Mouse (Mus musculus) liver, adult 10 weeks (tissue): ENCODE data around the gene Olfr1120. TPM values are rescaled to one million over a fixed set of nuclear protein-coding genes. Genes with fewer than 3 reads are reported as not detected.

Experiments used
- polyA plus RNA-seq: library from polyadenylated mRNA; stranded (reverse); fragments of 350-450 nt; fragmentation: Illumina TruSeq; extraction: RNeasy Lipid Tissue Mini Kit (QIAGEN cat#74804); gene quantifications from one replicate; pipeline ENCODE4 v1.2.3, GENCODE M21; 2014; ENCODE audit warnings: low read depth, low replicate concordance

Olfr1120 gene
- polyA plus RNA-seq: not detected

DNA sequence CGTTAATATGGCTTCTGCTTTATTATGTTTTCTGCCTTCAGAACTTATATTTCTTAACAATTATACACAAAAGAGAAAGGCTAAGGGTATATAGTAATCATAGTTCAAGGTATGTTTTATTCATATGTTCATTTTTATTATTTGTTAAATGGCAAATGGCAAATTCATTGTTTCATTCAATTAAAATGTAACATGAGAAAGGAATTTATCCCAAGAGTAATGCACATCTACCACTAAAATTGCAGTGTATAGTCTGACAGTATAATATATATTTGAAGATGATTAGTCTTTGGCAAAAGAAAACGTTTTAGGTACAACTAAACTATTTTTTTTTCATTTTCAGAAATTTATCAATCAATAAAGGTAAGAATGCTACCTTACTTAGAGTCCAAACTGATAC is at the start of gene Olfr1120:
Olfr1120 (plus strand) TSS at position 301 of the 400 bp plus-strand sequence.

DNA sequence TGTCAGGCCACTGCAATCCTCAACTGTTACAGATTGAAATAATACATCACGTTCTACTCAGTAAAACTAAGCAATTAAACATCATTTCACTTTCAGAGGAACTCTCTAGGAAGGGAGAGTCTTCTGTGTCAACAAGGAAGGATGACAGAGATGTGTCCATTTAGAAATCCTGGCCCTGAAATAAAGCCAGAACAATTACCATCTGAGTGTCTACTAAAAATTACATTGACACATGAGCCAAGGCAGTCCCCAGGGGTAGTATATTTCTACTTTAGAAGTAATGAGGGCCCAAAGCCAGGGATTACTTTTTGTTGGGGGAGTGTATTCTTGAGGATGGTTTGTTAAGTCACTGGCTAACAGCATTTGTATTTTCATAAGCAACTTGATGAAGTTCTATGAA is 47.3 kb upstream of the Olfr1120 start, which contains the start of gene Olfr1118:
Olfr1118 (plus strand) TSS at position 301 of the 400 bp plus-strand sequence.

DNA sequence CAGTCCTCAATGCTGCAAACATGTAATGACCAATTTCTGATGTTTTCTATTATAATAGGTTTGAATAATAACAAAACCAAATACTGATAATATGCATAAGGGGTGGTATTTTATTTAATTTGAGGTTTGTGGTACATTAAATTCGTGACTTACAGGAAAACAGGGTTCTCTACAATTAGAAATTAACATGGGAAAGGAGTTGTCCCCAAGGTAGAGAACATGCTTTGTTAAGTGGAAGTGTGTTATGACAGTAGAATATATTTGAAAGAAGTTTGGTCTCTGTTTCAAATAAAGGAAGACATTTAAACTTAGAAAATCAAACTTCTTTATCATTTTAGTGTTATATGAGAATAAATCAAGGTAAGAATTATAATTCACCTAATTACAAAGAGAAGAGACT is 15.0 kb downstream of the Olfr1120 start, which contains the start of gene Olfr1121:
Olfr1121 (plus strand) TSS at position 301 of the 400 bp plus-strand sequence.

DNA sequence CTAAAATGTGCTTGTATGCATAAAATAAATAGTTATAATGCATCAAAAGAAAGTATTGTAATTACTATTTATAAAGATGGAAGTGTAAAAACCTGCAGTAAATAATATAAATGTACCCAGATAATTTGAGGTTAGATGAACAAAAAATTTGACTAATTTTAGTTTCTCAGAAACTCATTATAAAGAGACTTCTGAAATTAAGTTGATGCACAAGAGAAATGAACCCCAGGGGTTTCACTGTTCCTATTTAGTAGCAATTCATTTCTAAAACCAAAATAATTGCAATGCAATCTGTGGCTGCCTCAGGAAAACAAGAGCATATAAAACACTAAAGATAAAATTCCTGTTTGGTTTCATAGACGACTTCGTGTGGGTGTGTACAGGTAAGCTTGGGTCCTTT is 30.9 kb downstream of the Olfr1120 start, which contains the start of gene Olfr1122:
Olfr1122 (plus strand) TSS at position 301 of the 400 bp plus-strand sequence.

Other genes with a start within 250 kb of the Olfr1120 start
- gene Olfr259, start 240.2 kb upstream of the Olfr1120 start, polyA plus RNA-seq: not detected
- gene Olfr1110, start 214.5 kb upstream of the Olfr1120 start, polyA plus RNA-seq: not detected
- gene Olfr1111, start 202.2 kb upstream of the Olfr1120 start, polyA plus RNA-seq: not detected
- gene Olfr1112, start 167.0 kb upstream of the Olfr1120 start, polyA plus RNA-seq: not detected
- gene Olfr1113, start 145.8 kb upstream of the Olfr1120 start, polyA plus RNA-seq: not detected
- not detected for gene Olfr1115, start 106.8 kb upstream of the Olfr1120 start, polyA plus RNA-seq
- gene Olfr1116, start 87.3 kb upstream of the Olfr1120 start, polyA plus RNA-seq: not detected
- not detected for gene Olfr1118, start 47.2 kb upstream of the Olfr1120 start, polyA plus RNA-seq
- gene Olfr1121, start 15.1 kb downstream of the Olfr1120 start, polyA plus RNA-seq: not detected
- gene Olfr1122, start 31.0 kb downstream of the Olfr1120 start, polyA plus RNA-seq: not detected
- gene Olfr1123, start 61.8 kb downstream of the Olfr1120 start, polyA plus RNA-seq: not detected
- not detected for gene Olfr1124, start 75.5 kb downstream of the Olfr1120 start, polyA plus RNA-seq
- gene Olfr1126, start 99.1 kb downstream of the Olfr1120 start, polyA plus RNA-seq: not detected
- not detected for gene Pramel7, start 142.3 kb downstream of the Olfr1120 start, polyA plus RNA-seq
- gene Pramel6, start 151.8 kb downstream of the Olfr1120 start, polyA plus RNA-seq: not detected
- gene Olfr153, start 177.0 kb downstream of the Olfr1120 start, polyA plus RNA-seq: not detected
- gene Olfr1128, start 190.7 kb downstream of the Olfr1120 start, polyA plus RNA-seq: not detected
- not detected for gene Olfr1129, start 219.1 kb downstream of the Olfr1120 start, polyA plus RNA-seq